Mouse (Mus musculus) G1E (cell line): ENCODE results near the gene Gm20683.

Source experiments
- CTCF ChIP-seq: IDR thresholded peaks from 2 replicates; pipeline ENCODE4 v1.5.1; 2012; ENCODE audit warnings: low read depth, low read length, inconsistent platforms, mixed read lengths
- GATA2 ChIP-seq: IDR thresholded peaks from 2 replicates; pipeline ENCODE4 v1.6.1; 2012; ENCODE audit warnings: low read depth, low read length, inconsistent platforms, borderline replicate concordance

GRCm38 (mm10) chr17:25869498-25869897 lies 27.9 kb upstream of the Gm20683 start:
- TF ChIP-seq GATA2 (no peak), CTCF (no peak)
